Comparison of ENCODE assay signal across 15 mouse cellular contexts in the genomic region with DNA sequence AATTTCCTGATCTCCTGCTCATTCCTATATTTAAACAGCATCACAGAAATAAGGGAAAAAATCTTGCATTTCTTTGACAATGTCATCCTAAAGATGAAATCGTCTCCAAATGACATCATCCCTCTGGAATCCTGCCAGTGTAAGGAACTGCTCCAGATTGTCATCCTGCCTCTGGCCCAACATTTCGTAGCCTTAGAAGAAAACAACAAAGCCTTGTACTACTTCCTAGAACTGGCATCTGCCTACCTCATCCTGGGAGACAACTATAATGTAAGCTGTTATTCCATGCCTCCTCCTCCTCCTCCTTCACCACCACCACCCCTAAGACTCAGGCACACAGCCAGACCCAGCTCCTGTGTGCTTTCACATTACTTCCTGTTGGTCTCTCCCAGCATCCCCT.
A peak's percentile ranks its signal among the peaks of the same experiment; 100 is the strongest.
DNase-seq lines count a peak whose midpoint lies in the region.
"Had no signal": no experiment of that assay in that cellular context is flagged by ENCODE, and none has a peak within 500 bp of the region (broad histone marks: within the 10 kb centered on the region; RNA-seq: fewer than 3 reads in every experiment).

No protein-coding gene starts in this region.

- DNase-seq in cerebellum, postnatal 14 days: peak; percentile 44 to 52
- no peak for DNase-seq in cerebellum, adult 9-11 months
- peak; percentile 40 for DNase-seq in layer of hippocampus, adult 9-11 months
- no peak for DNase-seq in layer of hippocampus, adult 11-12 months (ENCODE audit: low spot score)
- peak; percentile 6 for DNase-seq in 3134 (ENCODE audit: extremely low read depth, insufficient read length, low spot score)
- DNase-seq in left cerebral cortex, postnatal 10 days (ENCODE audit: extremely low spot score in 1 of 2, low spot score in 2 of 2): peak; percentile 35 to 42
- DNase-seq in urinary bladder, postnatal 10 days (ENCODE audit: low spot score): no peak
- DNase-seq in kidney, postnatal 4 days: no peak
- DNase-seq: cerebellum, postnatal 36 days; heart, adult 2 months; heart, postnatal 36 days; kidney, postnatal 10 days; midbrain, embryonic 14.5 days; retina, postnatal 1 day; thymus, postnatal 25 days had no signal

- intact Hi-C loops in left cerebral cortex, postnatal 10 days (cut with DNase I): no loop called here

Comparison
In these comparisons a context has a peak if more than half of its experiments do, and no peak if none do; other contexts are left out.
1. DNase-seq: peak in cerebellum, postnatal 14 days (2 of 2), layer of hippocampus, adult 9-11 months (single experiment), 3134 (single experiment) and left cerebral cortex, postnatal 10 days (2 of 2); none in cerebellum, adult 9-11 months (single experiment), layer of hippocampus, adult 11-12 months (single experiment), urinary bladder, postnatal 10 days (single experiment) and kidney, postnatal 4 days (0 of 2).